Mouse (Mus musculus): Measurements from ENCODE around the gene Fam184a.
A peak's percentile ranks its signal among the peaks of the same experiment; 100 is the strongest.

Gene Fam184a

DNA sequence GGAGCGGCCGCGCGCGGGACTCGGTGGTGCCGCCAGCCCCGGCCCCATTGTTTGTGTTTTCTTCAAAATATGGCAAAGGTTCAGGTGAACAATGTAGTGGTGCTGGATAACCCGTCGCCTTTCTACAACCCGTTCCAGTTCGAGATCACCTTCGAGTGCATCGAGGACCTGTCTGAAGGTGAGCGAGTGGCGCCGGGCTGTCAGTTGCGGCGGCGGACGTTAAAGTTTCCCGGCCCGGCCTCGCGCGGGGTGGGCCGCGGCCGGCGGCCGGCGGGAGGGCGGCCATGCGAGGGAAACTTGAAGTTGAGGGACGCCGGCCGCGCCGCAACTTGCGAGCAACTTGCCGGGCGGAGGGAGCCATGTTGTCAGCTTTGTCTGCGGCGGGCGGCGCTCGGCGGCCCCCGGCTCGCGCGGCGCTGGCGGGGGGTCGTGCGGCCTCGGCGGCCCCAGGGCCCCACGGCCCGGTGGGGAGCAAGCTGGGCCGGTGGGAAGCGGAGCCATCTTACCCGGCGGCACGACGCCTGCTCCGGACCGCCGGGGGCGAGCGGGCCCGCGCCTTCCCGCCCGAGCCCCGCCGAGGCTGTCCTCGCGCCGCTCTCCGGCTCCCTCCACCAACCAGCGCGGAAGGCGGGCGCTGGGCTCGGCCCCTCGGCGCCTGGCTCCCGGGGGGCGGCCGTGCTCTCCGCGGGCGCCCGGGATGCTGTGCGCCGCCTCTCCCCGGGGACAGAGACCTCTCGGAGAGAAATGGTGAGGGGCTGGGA is 153.6 kb downstream of the Fam184a start:
- DNase-seq (ENCODE audit: low read depth): peak; percentile 51

DNA sequence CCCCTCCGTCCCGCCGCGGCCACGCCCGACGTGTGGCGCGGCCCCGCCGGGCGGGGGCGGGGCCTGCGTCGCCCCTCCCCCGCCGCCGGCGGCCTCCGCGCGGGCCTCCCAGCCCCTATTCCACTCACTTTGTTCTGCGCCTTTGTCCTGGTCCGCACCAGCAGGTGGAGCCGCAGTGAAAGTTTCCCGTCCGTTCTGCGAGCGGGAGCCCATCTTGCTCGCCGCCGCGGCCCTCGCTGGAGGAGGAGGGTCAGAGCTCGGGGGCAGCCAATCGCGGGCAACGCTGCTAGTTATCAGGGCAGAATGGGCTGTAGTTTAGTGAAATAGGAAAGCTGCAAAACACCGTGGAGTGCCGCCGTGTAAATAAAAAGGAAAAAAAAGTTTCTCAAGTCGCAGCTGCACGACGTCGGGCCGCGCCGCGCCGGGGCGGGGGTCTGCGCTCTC is 154.2 kb downstream of the Fam184a start, which contains the start of gene Asf1a:
Asf1a (plus strand) TSS at position 81 of the 444 bp plus-strand sequence.
- DNase-seq (ENCODE audit: low read depth): peak; percentile 97

- peak; percentile 75 for DNase-seq (ENCODE audit: low read depth)
Observed at GRCm38 (mm10) chr10:53595744-53596676, 154.9 kb downstream of the Fam184a start.

DNA sequence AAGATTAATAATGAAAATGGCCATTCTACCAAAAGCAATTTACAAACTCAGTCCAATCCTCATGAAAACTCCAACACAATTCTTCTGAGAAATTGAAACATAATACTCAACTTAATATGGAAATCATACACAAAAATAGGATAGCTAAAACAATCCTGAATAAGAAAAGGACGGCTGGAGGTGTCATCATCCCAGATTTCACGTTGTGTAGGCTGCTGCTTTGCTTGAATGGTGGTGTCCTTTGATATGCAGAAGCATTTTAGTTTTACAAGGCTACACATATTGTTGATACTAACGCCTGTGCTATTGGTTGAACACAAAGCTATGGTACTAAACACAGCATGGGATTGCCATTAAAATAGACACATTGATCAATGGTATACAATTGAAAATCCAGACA is 165.1 kb downstream of the Fam184a start:
- DNase-seq (ENCODE audit: low read depth): no peak
